Comparison of ENCODE assay signal across 8 mouse cellular contexts in genomic region chr11:75178672-75179208, GRCm38 (mm10). TPM values are rescaled to one million over a fixed set of nuclear protein-coding genes. Genes with fewer than 3 reads are reported as not detected.
DNase-seq lines count a peak whose midpoint lies in the region; ATAC-seq lines count a peak whose summit lies in the region.

Ovca2 (minus strand) TSS chr11:75178835.

- H3K36me3 ChIP-seq in intestine, embryonic 14.5 days (ENCODE audit: control insufficient read depth, insufficient read depth, low read length): peaks cover 50% of the 10 kb centered on the region

- H3K4me2 ChIP-seq in intestine, embryonic 14.5 days (ENCODE audit: low read length): peak within 1 kb of the TSS; percentile 95

- peak; percentile 94 for ATAC-seq in intestine, embryonic 14.5 days (replicated peaks; ENCODE audit: low FRiP score, low TSS enrichment, low read depth)
- peak; percentile 95 for ATAC-seq in megakaryocyte-erythroid progenitor cell, adult 5-6 weeks (replicated peaks; ENCODE audit: low FRiP score, low TSS enrichment, poor library complexity, severe bottlenecking)

- intact Hi-C loops in gastrocnemius, postnatal 36 days (cut with DNase I): no loop called here
- intact Hi-C loops in left cerebral cortex, postnatal 14 days (cut with DNase I): loop anchor here (5.0 kb wide), 1 partner anchor 114 kb away; no protein-coding TSS in a partner anchor

- no peaks in the 10 kb centered on the region for H3K9me3 ChIP-seq in intestine, embryonic 14.5 days (ENCODE audit: control insufficient read depth, low read length)

- H3K9ac ChIP-seq in intestine, embryonic 14.5 days (ENCODE audit: low read length): peak within 1 kb of the TSS; percentile 53

- peak; percentile 94 for DNase-seq in adrenal gland, postnatal 10 days
- peak; percentile 94 for DNase-seq in embryo, embryonic 9.5 days (ENCODE audit: extremely low spot score)
- DNase-seq in gastrocnemius, postnatal 36 days: peak; percentile 80 to 86
- peak; percentile 97 for DNase-seq in intestine, embryonic 14.5 days (ENCODE audit: low spot score)
- DNase-seq in left cerebral cortex, postnatal 14 days (ENCODE audit: low spot score in 2 of 2): peak; percentile 87 to 89
- peak; percentile 91 for DNase-seq in right cerebral cortex, postnatal 25 days
- DNase-seq in urinary bladder, postnatal 36 days (ENCODE audit: low spot score in 2 of 2): peak; percentile 88 to 90

- WGBS in intestine, embryonic 14.5 days: under 1% methylated on average over 33 of the region's 33 CpGs

- peak within 1 kb of the TSS; percentile 51 for H3K4me3 ChIP-seq in intestine, embryonic 14.5 days (ENCODE audit: low read depth, low read length)

- no peaks in the 10 kb centered on the region for H3K27me3 ChIP-seq in intestine, embryonic 14.5 days (replicated peaks; ENCODE audit: control insufficient read depth, insufficient read depth, low read length)

- H3K27ac ChIP-seq in intestine, embryonic 14.5 days (ENCODE audit: low read depth): peak within 1 kb of the TSS; percentile 63; the same call in 1 of the 2 replicates

- H3K4me1 ChIP-seq in intestine, embryonic 14.5 days (replicated peaks; ENCODE audit: control insufficient read depth, insufficient read depth, low read length): peaks cover 18% of the 10 kb centered on the region

RNA-seq across cellular contexts. Expression of gene Ovca2, which starts in this region (rescaled TPM):
- total RNA-seq in adrenal gland, postnatal 10 days (2021): 10 to 100 TPM; 13.5 to 18.1 TPM
- total RNA-seq in gastrocnemius, postnatal 36 days (2021): 1 to 10 TPM; 2.4 to 3.0 TPM
- 29.9 and 32.2 TPM in 2 replicates for polyA plus RNA-seq in intestine, embryonic 14.5 days (2014; fragmentation: Nextera tagmentation; extraction: Ambion mirVana)
- total RNA-seq in left cerebral cortex, postnatal 14 days (2021): 10 to 100 TPM; 10.0 to 10.2 TPM
- total RNA-seq in megakaryocyte-erythroid progenitor cell, adult 5-6 weeks (2014; fragmentation: Nextera tagmentation): 18.8 and 21.3 TPM in 2 replicates
- 17.6 and 29.0 TPM in 2 replicates for total RNA-seq in megakaryocyte-erythroid progenitor cell, adult 5-6 weeks (2017)

Comparison
In these comparisons a context has a peak if more than half of its experiments do, and no peak if none do; other contexts are left out.
1. Peak in every context shown above with its lines: DNase-seq, ATAC-seq, H3K4me3 ChIP-seq and H3K27ac ChIP-seq.